Mouse (Mus musculus): ENCODE measurements around the gene Prkn.
"Not testable (repeated sequence)": the region's sequence is repeated elsewhere in the genome, so short reads cannot be mapped to it uniquely, and the experiment has no call there.

Prkn gene

DNA sequence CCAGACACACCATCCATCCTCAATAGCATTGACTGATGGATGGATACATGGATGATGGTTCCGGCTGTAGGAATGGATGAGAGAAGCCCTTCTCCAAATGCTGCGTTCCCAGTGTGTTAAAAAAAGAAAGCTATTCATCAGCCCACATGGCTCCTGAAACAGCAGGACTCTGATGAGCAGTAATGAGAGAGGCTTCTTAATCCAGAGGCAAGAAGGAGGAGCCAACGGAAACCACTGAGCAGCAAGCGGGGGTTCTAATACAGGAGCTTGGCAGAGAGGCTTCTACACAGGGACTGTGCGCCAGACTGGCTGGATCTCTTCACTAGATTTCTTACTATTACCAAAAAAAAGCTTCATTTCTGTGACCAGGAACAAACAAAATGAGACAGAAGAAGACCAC, 1093.6 kb downstream of the Prkn start:
- no peak for DNase-seq

- DNase-seq = no peak
Measured at GRCm38 (mm10) chr17:11947436-11947835, 1107.3 kb downstream of the Prkn start.

DNA sequence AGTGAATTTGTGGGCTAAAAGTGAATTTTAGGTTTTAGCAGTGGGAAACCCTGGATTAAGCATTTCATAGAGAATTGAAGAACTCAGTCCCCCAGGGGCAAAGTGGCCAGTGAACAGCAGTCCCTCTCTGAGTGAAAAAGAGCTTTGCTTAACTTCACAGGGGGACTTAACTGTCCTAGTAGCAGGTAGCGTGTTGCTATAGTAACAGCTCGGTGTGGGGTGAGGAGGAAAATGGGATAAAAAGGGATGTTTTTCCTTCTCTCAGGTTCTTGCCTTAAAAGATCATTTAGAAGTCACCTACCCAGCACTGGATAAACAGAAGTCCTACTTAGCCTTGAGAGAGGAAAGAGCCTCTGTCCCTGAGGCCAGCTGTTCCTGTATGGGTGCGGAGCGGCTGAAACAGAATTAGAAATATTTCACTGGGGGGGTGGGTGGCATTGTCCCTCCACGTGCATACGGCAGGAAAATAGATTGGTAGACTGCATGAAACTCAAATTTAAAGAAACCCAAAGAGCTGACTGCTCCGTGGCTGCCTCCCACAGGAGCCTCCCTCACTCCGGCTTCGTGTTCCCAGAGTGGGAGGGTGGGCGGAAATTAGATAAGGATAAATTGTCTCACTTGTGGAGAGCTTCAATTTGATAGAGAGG, 1109.5 kb downstream of the Prkn start:
- DNase-seq = no peak

DNA sequence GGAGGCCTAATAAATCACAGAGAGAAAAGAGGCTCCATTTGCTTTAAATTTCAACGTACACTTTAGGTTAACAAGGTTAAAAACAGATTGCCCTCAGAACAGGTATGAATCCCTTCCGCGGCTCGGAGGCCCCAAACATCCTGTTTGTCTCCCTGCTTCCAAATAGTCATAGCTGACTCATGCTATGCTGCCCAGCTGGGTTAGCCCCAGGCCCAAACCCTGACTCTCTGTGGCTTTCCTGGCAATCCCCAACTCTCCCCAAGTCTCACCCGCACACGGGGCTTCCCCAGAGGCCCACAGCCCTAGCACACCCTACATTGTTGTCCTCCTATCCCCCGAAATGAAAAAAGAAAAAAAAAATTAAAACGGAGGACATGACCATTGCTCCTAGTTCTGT, 1110.0 kb downstream of the Prkn start:
- DNase-seq = no peak

DNA sequence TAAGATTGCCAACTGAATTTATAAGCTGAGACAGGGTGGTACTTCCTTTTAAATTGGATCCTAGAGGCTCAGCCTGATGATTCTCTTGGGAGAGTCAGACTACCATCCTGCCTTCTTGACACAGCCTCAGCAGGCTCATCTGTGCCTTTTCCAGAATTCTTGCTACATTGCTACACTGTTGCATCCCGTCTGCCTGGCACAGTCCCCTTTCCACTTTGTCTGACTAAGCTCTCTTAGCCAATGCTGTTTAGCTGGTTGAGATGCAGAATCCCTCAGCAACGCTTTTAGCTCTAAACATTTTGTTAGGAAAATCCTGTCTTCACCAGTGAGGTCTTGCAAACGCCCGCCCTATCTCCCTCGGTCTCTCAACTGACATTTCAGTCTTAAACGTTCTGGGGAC, 1115.1 kb downstream of the Prkn start:
- no peak for DNase-seq

DNA sequence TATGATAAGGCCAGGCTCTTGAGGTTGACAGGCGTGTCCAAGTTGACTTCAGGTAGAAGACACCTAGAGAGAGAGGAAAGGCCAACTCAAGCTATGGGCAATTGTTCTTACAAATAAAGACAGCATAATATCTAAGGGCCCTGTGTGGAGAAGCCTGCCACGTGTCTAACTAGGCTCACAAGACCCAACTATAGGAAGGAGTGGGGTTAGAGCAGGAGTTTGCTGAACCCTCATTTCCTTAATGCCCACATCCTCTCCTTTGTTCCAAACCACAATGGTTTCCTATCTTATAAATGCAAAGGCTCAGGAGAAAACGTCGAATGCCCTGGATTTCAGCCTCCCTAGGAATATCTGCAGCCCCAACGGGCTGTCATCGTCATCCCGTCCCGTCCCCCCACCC, 1120.3 kb downstream of the Prkn start:
- DNase-seq = no peak

GRCm38 (mm10) chr17:11962808-11963207, 1122.6 kb downstream of the Prkn start:
- peak; percentile 12 for DNase-seq

GRCm38 (mm10) chr17:11970160-11970559, 1130.0 kb downstream of the Prkn start:
- no peak for DNase-seq

DNA sequence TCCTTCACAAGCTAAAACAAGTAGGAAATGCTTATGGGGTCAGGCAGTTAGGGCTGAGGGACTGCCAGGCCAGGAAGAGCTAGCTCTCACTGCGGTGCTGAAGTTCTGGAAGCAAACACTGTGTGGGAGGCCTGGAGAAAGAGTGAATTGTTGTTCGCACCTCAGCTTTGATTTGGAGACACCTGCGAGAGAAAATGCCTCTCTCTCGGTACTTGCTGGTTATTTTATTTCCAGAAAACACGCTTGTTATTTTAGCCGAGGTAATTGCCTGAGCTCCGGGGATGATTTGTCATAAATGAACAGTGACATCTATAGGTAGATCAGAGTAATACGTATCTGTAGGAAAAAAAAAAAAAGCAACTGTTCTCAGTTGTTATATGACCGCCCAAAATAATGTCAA, 1132.4 kb downstream of the Prkn start:
- DNase-seq = no peak

- DNase-seq = no peak
Measured at GRCm38 (mm10) chr17:11972969-11973787, 1133.0 kb downstream of the Prkn start.

GRCm38 (mm10) chr17:11975062-11975607, 1135.0 kb downstream of the Prkn start:
- DNase-seq = peak; percentile 71

DNA sequence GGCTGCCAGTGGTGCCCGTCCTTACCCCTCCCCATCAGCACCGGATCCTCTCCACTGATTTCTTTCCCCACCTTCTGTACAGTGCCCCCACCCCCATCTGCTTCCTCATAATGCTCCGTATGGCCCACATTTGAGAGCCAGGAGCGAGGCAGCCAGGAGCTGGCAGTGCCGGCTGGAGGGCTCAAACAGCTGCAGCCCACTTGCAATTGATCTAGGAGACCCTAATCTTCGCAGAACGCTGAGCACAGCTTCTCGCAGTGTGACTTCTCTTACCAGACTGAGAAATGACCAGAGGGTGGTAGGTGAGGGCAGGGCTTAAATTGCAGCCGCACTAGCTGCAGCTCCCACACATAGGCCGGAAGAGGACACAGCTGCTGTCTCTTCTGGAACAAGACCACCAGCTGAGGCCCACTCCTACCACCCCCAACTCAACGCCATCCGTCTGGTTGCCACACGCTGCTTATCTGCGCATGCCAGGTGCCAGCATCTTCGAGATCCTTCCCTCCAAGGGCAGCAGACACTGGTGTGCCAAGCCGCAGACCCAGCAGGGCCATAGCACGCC, 1138.2 kb downstream of the Prkn start:
- DNase-seq = no peak

GRCm38 (mm10) chr17:11981666-11982065, 1141.5 kb downstream of the Prkn start:
- DNase-seq = no peak

DNA sequence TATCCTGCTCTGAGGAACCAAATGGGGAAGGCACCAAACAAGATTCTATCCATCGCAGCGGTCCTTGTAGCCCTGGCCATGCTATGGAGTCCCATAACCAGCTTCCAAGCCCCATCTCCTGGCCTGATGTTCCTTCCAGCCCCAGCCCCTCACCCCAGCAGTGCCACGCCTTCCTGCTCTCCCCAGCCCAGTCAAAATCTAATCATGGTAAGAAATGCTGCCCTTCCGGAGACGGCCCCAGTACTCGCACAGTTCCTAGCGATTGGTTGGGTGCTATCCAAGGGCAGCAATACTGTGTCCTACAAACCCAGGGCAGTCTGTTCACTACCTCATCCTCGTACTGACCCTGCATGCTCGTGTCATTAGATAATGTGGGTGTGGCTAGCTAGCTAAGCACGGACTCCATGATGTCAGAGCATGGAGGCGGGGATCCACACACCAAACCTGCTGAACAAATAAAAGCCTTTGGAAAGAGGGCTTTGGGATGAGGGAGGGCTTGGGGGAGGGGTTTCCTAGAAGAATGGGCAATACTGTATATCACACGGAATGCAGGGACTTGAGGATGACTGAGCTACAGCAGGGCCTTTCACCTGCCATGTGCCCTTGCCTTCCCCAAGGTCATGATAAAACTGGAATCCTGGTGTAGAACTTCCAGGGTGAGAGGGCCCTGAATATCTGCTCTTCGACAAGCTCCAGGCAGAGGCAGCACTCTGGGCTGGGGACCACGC, 1148.1 kb downstream of the Prkn start:
- no peak for DNase-seq

- DNase-seq = no peak
Measured at GRCm38 (mm10) chr17:11989296-11989695, 1149.1 kb downstream of the Prkn start.

GRCm38 (mm10) chr17:11990386-11991087, 1150.4 kb downstream of the Prkn start:
- DNase-seq = no peak

GRCm38 (mm10) chr17:11993249-11993648, 1153.1 kb downstream of the Prkn start:
- DNase-seq = peak; percentile 50

DNA sequence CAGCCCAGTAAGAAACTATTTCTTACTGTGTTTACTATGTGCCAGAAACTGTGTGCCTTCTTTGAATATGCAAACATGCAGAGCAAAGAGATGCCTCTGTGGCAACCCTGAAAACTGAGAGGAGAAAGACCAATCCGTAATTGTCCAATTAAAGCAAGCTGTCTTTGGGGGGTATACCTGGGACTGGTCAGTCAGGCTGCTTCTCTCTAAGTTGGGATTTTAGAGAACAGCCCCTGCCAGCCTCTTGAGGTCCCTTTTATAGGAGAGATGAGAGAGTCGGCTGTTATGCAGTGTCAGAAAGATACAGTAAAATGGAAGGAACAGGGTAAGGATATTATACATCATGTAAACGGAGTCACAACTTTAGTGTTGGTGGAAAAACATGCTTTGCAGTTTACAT, 1154.1 kb downstream of the Prkn start:
- no peak for DNase-seq

DNA sequence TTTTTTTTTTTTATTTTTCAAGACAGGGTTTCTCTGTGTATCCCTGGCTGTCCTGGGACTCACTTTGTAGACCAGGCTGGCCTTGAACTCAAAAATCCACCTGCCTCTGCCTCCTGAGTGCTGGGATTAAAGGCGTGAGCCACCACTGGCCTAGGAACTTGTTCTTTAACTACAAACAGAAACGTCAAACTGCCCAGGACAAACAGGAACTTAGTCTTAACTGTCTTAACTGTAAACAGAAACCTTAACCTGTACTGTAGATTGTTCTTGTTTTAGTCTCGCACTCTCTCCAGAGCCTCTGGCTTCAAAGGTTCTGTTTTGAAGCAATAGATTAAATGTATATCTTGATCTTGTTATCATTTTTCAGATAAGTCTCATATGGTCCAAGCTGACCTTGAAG, 1154.6 kb downstream of the Prkn start:
- DNase-seq = not testable (repeated sequence)

DNA sequence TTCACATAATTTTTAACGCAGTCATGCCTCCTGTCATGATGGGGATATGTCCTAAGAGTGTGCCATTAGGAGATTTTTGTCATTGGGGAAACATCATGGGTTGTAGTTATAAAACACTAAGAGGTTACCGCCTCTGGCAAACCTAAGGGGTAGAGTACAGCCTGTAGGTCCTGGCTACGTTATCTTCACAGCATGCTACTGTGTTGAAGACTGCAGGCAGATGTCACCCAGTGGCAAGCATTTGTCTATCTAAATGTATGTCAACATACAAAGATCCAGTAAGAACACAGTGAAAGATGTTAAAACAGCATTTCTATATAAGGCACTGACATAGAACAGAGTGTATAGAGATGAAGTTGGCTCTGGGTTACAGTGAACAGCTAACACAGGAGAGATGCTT, 1155.3 kb downstream of the Prkn start:
- no peak for DNase-seq

DNA sequence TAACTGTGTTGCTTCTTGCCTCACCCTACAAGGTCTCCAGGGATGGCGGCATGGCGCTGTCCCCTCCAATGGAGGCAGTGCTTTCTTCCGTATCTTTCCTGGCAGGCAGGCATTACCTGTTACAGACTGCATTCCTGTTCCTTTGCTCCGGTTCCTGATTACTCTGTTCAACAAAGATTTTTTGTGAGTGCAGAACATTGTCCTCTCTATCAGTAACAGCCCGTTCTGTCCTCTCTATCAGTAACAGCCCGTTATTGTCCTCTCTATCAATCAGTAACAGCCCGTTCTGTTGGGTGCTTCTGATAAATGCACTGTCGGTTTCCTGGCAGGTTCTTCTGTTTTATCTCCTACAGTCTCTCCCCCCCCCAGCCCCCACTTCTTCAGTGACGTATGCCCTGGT, 1156.1 kb downstream of the Prkn start:
- DNase-seq = no peak

DNA sequence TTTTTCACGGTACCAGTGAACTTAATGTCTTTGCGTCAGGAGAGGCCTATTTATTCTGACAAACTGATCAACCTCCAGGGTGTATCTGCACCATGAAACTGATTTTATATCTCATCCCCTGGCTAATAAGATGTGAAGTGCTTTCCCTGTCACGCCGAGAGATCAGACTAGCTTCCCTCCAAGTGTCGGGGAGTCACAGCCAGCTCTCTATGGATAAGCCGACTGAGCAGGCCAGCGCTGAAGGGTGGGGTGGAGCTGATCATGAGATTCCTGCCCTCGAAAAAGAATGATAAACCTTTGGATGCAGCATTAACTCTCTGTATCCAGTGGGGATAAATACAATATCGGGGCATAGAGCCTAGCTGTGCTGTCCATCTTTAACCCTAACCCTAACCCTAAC, 1160.1 kb downstream of the Prkn start:
- no peak for DNase-seq

DNA sequence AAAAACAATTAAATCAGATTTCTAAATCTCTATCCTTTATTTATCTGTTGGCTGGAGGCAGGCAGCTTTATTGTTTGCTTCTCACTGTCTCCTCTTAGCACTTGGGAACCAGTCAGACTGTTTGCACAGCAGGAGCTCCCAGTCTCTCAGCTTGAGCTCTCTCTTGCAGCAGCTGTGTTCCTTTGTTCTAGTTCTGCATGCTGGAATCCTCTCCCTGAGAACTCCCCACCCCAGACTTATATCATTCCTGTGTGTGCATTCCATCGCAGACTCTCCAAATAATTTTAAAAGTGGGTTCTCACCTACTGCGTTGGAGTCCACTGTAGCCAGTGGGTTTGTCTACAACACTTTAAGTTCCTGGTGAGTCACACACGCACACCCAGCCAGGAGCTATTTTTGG, 1181.1 kb downstream of the Prkn start:
- DNase-seq = no peak

Data from kidney, postnatal 14 days (tissue).